Mouse (Mus musculus) lung, postnatal 0 days (tissue): ENCODE data around the gene Sytl2. TPM values are rescaled to one million over a fixed set of nuclear protein-coding genes. Genes with fewer than 3 reads are reported as not detected.

ENCODE experiments used
- ATAC-seq: fragments of 200-750 bp; cut with Nextera tagmentation; 2 replicates; pipeline ENCODE4 v1.8.0; 2017; ENCODE audit warnings: moderate library complexity
- DNase-seq: peaks from one replicate; pipeline ENCODE4 v3.0.0-alpha.2; 2016; ENCODE audit warnings: low spot score
- H3K27ac ChIP-seq: fragments of 300-500 bp; sonication (generic); 2 replicates; pipeline ENCODE4 v1.5.1; 2014; ENCODE audit warnings: antibody characterized with exemption, mild to moderate bottlenecking, low read length, mixed read lengths
- H3K27me3 ChIP-seq: fragments of 300-500 bp; sonication (generic); replicated peaks from 2 replicates; pipeline ENCODE4 v1.6.1; 2014; ENCODE audit warnings: low read length, mixed read lengths; ENCODE audit not compliant: insufficient read depth
- H3K36me3 ChIP-seq: fragments of 300-500 bp; sonication (generic); 2 replicates; pipeline ENCODE4 v1.6.1; 2014; ENCODE audit warnings: low read length, mixed read lengths; ENCODE audit not compliant: insufficient read depth
- H3K4me1 ChIP-seq: fragments of 300-500 bp; sonication (generic); 2 replicates; pipeline ENCODE4 v1.6.1; 2014; ENCODE audit warnings: antibody characterized with exemption, low read depth, low read length, mixed read lengths; ENCODE audit not compliant: insufficient read depth
- H3K4me2 ChIP-seq: fragments of 300-500 bp; sonication (generic); replicated peaks from 2 replicates; pipeline ENCODE4 v1.6.1; 2014; ENCODE audit warnings: low read depth, mild to moderate bottlenecking, low read length, moderate library complexity, mixed read lengths
- H3K4me3 ChIP-seq: fragments of 300-500 bp; sonication (generic); 2 replicates; pipeline ENCODE4 v1.5.1; 2014; ENCODE audit warnings: low read depth, low read length
- H3K9ac ChIP-seq: fragments of 300-500 bp; sonication (generic); replicated peaks from 2 replicates; pipeline ENCODE4 v1.6.1; 2014; ENCODE audit warnings: low read depth, mild to moderate bottlenecking
- H3K9me3 ChIP-seq: fragments of 300-500 bp; sonication (generic); 2 replicates; pipeline ENCODE4 v1.6.1; 2016; ENCODE audit warnings: low read length, mixed read lengths
- CTCF ChIP-seq: IDR thresholded peaks from 2 replicates; pipeline ENCODE4 v1.5.1; 2016; ENCODE audit warnings: antibody characterized with exemption, mild to moderate bottlenecking
- EP300 ChIP-seq: IDR thresholded peaks from 2 replicates; pipeline ENCODE4 v1.6.1; 2016; ENCODE audit warnings: antibody characterized with exemption, mild to moderate bottlenecking, control low read depth
- WGBS: fragments of 180-500 bp; shearing (Covaris S2); extraction: QIAGEN DNeasy Blood & Tissue Kit; methylation state at CpG from one replicate; pipeline ENCODE4 v1.1.7; 2014; 5-methylcytosine and 5-hydroxymethylcytosine counted together
- polyA plus RNA-seq: library from polyadenylated mRNA; unstranded; fragments of >200 nt; fragmentation: Nextera tagmentation; extraction: Ambion mirVana; gene quantifications from 2 replicates; pipeline ENCODE4 v1.2.1, GENCODE M21; 2015

Gene Sytl2
- polyA plus RNA-seq, 1 experiment from 2014 or later, result 7.4 TPM

- Histone ChIP-seq H3K4me2 (no peak overlapping the region), H3K27ac (no peak overlapping the region), H3K4me3 (no peak overlapping the region), H3K27me3 (no peaks in the 10 kb centered on the region), H3K9ac (no peak overlapping the region), H3K4me1 (no peaks in the 10 kb centered on the region), H3K9me3 (no peaks in the 10 kb centered on the region), H3K36me3 (no peaks in the 10 kb centered on the region)
- whole genome bisulfite sequencing, result 88% methylated on average over 2 of the region's 2 CpGs
- no peak for ATAC-seq
- TF ChIP-seq CTCF (no peak), EP300 (no peak)
- DNase-seq, result no peak
Observed at GRCm38 (mm10) chr7:90354229-90354604, 52.2 kb downstream of the Sytl2 start.

- no peak overlapping the region for H3K9ac ChIP-seq
- H3K27ac ChIP-seq, result no peak overlapping the region
- WGBS, result 80% methylated on average over 3 of the region's 3 CpGs
- H3K4me3 ChIP-seq, result no peak overlapping the region
- H3K9me3 ChIP-seq, result no peaks in the 10 kb centered on the region
- H3K4me2 ChIP-seq, result no peak overlapping the region
- no peak for DNase-seq
- ATAC-seq, result no peak
- H3K27me3 ChIP-seq, result no peaks in the 10 kb centered on the region
- no peaks in the 10 kb centered on the region for H3K4me1 ChIP-seq
- TF ChIP-seq CTCF, result no peak
- no peak for TF ChIP-seq EP300
- no peaks in the 10 kb centered on the region for H3K36me3 ChIP-seq
Observed at GRCm38 (mm10) chr7:90355454-90355853, 53.4 kb downstream of the Sytl2 start.

- Histone ChIP-seq H3K9ac (no peak overlapping the region), H3K9me3 (no peaks in the 10 kb centered on the region), H3K27me3 (no peaks in the 10 kb centered on the region), H3K4me1 (no peaks in the 10 kb centered on the region), H3K27ac (no peak overlapping the region), H3K36me3 (no peaks in the 10 kb centered on the region), H3K4me3 (no peak overlapping the region), H3K4me2 (no peak overlapping the region)
- 74% methylated on average over 2 of the region's 2 CpGs for WGBS
- ATAC-seq, result no peak
- DNase-seq, result no peak
- TF ChIP-seq CTCF (no peak), EP300 (no peak)
Observed at GRCm38 (mm10) chr7:90355995-90356394, 53.9 kb downstream of the Sytl2 start.

- no peaks in the 10 kb centered on the region for H3K4me1 ChIP-seq
- H3K4me2 ChIP-seq, result no peak overlapping the region
- no peak overlapping the region for H3K4me3 ChIP-seq
- no peak overlapping the region for H3K27ac ChIP-seq
- H3K27me3 ChIP-seq, result no peaks in the 10 kb centered on the region
- TF ChIP-seq CTCF, result no peak
- no peak for TF ChIP-seq EP300
- peak; percentile 44 for DNase-seq
- H3K36me3 ChIP-seq, result no peaks in the 10 kb centered on the region
- H3K9me3 ChIP-seq, result no peaks in the 10 kb centered on the region
- WGBS, result 34% methylated on average over 7 of the region's 7 CpGs
- peak; percentile 53 for ATAC-seq
- no peak overlapping the region for H3K9ac ChIP-seq
Observed at GRCm38 (mm10) chr7:90362788-90363187, 60.7 kb downstream of the Sytl2 start.

GRCm38 (mm10) chr7:90370071-90370851 is 68.2 kb downstream of the Sytl2 start:
- Histone ChIP-seq H3K27me3 (no peaks in the 10 kb centered on the region), H3K4me3 (no peak overlapping the region), H3K27ac (no peak overlapping the region; the same call in 1 of the 2 replicates), H3K9me3 (no peaks in the 10 kb centered on the region), H3K9ac (no peak overlapping the region), H3K36me3 (no peaks in the 10 kb centered on the region), H3K4me1 (peaks cover 5% of the 10 kb centered on the region), H3K4me2 (no peak overlapping the region)
- DNase-seq (peak; percentile 54), ATAC-seq (peak; percentile 67)
- WGBS, result 49% methylated on average over 6 of the region's 6 CpGs
- TF ChIP-seq CTCF (no peak), EP300 (no peak)

GRCm38 (mm10) chr7:90372804-90373203 is 70.8 kb downstream of the Sytl2 start:
- peak overlapping the region; percentile 68 for H3K27ac ChIP-seq
- no peak overlapping the region for H3K4me2 ChIP-seq
- DNase-seq (peak; percentile 67), ATAC-seq (peak; percentile 56)
- no peaks in the 10 kb centered on the region for H3K9me3 ChIP-seq
- peaks cover 5% of the 10 kb centered on the region for H3K4me1 ChIP-seq
- no peak overlapping the region for H3K4me3 ChIP-seq
- H3K36me3 ChIP-seq, result no peaks in the 10 kb centered on the region
- no peaks in the 10 kb centered on the region for H3K27me3 ChIP-seq
- 17% methylated on average over 4 of the region's 4 CpGs for WGBS
- no peak for TF ChIP-seq CTCF
- TF ChIP-seq EP300, result peak; percentile 57
- H3K9ac ChIP-seq, result no peak overlapping the region
